Mouse (Mus musculus) testis, adult 2 months (tissue): ENCODE data around the gene Kcnk15. TPM values are rescaled to one million over a fixed set of nuclear protein-coding genes. Genes with fewer than 3 reads are reported as not detected.

ENCODE experiments used
- H3K27ac ChIP-seq: fragments of 200-500 bp; 2 replicates; pipeline ENCODE4 v1.5.1; 2012; ENCODE audit warnings: low read depth, low read length; ENCODE audit not compliant: control insufficient read depth, insufficient read depth
- H3K27me3 ChIP-seq: fragments of 200-500 bp; 2 replicates; pipeline ENCODE4 v1.6.1; 2012; ENCODE audit warnings: mild to moderate bottlenecking, low read length, moderate library complexity; ENCODE audit not compliant: control insufficient read depth, insufficient read depth
- H3K36me3 ChIP-seq: fragments of 200-500 bp; 2 replicates; pipeline ENCODE4 v1.6.1; 2012; ENCODE audit warnings: mild to moderate bottlenecking, low read length; ENCODE audit not compliant: control insufficient read depth, insufficient read depth
- H3K4me1 ChIP-seq: fragments of 200-500 bp; 2 replicates; pipeline ENCODE4 v1.6.1; 2012; ENCODE audit warnings: low read length; ENCODE audit not compliant: control insufficient read depth, insufficient read depth
- H3K4me3 ChIP-seq: fragments of 200-500 bp; 2 replicates; pipeline ENCODE4 v1.5.1; 2012; ENCODE audit warnings: low read depth, mild to moderate bottlenecking, low read length, moderate library complexity, mixed read lengths; ENCODE audit not compliant: control insufficient read depth
- CTCF ChIP-seq: fragments of 200-500 bp; IDR thresholded peaks from 2 replicates; pipeline ENCODE4 v1.5.1; 2012; ENCODE audit warnings: low read depth, mild to moderate bottlenecking, inconsistent platforms, low read length, moderate library complexity; ENCODE audit not compliant: control insufficient read depth, insufficient read depth, insufficient replicate concordance
- POLR2A ChIP-seq: fragments of 200-500 bp; IDR thresholded peaks from 2 replicates; pipeline ENCODE4 v1.6.1; 2012; ENCODE audit warnings: low read depth, mild to moderate bottlenecking, inconsistent platforms, low read length, moderate library complexity; ENCODE audit not compliant: control insufficient read depth
- polyA plus RNA-seq: library from polyadenylated mRNA; depleted of rRNA; stranded (reverse); fragments of >200 nt; gene quantifications from 2 replicates; pipeline ENCODE4 v1.2.3, GENCODE M21; 2012

Kcnk15 gene
- polyA plus RNA-seq, 1 experiment, result not detected

- Histone ChIP-seq H3K27ac (0 out of 2 replicates have a peak overlapping the region, but pooled peaks have one; percentile 33), H3K27me3 (no peaks in the 10 kb centered on the region), H3K4me3 (no peak overlapping the region), H3K4me1 (no peaks in the 10 kb centered on the region; the same call in 1 of the 2 replicates), H3K36me3 (no peaks in the 10 kb centered on the region)
- TF ChIP-seq POLR2A (no peak), CTCF (peak; percentile 93)
These were observed 30.2 kb upstream of the Kcnk15 start for GRCm38 (mm10) chr2:163823248-163823647.

DNA sequence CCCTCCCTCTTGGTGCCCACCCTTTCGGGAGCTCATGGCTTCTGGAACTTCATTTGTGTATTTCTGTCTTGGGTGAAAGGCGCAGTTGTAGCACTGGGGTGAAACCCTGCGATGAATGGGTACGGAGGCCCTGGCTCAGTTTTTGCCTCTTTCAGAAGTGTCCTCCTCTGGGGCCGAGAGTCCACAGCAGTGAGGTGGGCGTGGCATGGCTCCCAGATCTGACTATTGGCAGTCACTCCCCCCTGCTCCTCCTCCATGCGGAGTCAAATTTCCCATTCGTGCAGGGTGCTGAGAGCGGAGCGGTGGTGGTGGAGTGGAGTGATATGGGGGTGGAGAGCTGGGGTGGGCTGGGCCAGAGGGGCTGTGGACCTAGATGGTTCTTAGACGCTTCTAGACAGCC is 29.7 kb upstream of the Kcnk15 start:
- Histone ChIP-seq H3K4me3 (no peak overlapping the region), H3K4me1 (no peaks in the 10 kb centered on the region; the same call in 1 of the 2 replicates), H3K27ac (0 out of 2 replicates have a peak overlapping the region, but pooled peaks have one; percentile 33), H3K27me3 (no peaks in the 10 kb centered on the region), H3K36me3 (no peaks in the 10 kb centered on the region)
- TF ChIP-seq POLR2A, result no peak

GRCm38 (mm10) chr2:163825861-163826260 is 27.6 kb upstream of the Kcnk15 start:
- no peak overlapping the region for H3K4me3 ChIP-seq
- H3K27ac ChIP-seq, result no peak overlapping the region
- TF ChIP-seq POLR2A (no peak), CTCF (no peak)
- H3K36me3 ChIP-seq, result no peaks in the 10 kb centered on the region
- no peaks in the 10 kb centered on the region for H3K27me3 ChIP-seq
- no peaks in the 10 kb centered on the region; the same call in 1 of the 2 replicates for H3K4me1 ChIP-seq

- Histone ChIP-seq H3K27me3 (no peaks in the 10 kb centered on the region), H3K4me3 (no peak overlapping the region), H3K27ac (no peak overlapping the region), H3K4me1 (no peaks in the 10 kb centered on the region; the same call in 1 of the 2 replicates), H3K36me3 (no peaks in the 10 kb centered on the region)
- no peak for TF ChIP-seq CTCF
These were observed 27.0 kb upstream of the Kcnk15 start for GRCm38 (mm10) chr2:163826494-163826893.

DNA sequence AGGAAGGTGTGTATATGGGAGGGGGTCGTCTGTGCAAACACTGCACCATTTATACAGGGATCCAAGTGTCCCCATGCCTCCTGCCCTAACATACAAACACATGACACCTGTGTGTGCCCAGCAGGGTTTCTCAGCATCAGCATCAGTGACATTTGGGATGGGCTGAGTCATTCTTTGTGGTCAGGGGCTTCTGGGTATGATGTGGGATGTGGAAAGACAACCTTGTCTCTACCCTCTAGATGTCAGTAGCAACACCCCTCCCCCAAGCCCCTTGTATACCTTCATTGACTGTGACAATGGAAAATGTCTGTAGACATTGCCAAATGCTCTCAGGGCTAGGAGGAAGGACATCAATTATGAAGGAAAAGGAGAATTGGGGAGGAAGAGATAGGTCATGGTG is 22.3 kb upstream of the Kcnk15 start:
- Histone ChIP-seq H3K27ac (no peak overlapping the region), H3K36me3 (no peaks in the 10 kb centered on the region)

GRCm38 (mm10) chr2:163838043-163838442 is 15.4 kb upstream of the Kcnk15 start:
- TF ChIP-seq CTCF (peak; percentile 100), POLR2A (no peak)
- Histone ChIP-seq H3K4me3 (no peak overlapping the region), H3K27me3 (no peaks in the 10 kb centered on the region), H3K27ac (no peak overlapping the region), H3K36me3 (no peaks in the 10 kb centered on the region), H3K4me1 (no peaks in the 10 kb centered on the region; the same call in 1 of the 2 replicates)

More for the DNA sequence above, 22.3 kb upstream of the Kcnk15 start:
- H3K4me1 ChIP-seq, result peaks cover 2% of the 10 kb centered on the region
- TF ChIP-seq POLR2A (no peak), CTCF (no peak)
- H3K4me3 ChIP-seq, result no peak overlapping the region
- no peaks in the 10 kb centered on the region for H3K27me3 ChIP-seq

DNA sequence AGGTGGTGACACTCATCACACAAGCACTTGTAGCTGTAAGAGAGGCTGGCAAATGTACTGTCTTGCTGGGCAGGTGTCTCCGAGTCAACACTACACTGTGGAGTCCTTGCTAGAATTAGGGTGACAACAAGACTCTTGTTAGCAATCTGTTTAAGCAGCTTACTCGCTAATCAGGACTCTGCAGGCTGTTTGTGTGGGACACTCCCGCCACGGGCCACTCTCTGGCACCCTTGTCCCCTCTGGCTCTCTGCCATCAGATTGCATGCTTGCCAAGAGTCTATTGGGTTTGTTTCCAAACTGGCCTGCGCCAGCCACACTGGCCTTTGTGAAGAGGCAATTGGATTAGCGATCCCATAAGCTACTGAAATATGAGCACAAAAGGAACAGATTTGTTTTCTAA is 13.9 kb upstream of the Kcnk15 start:
- Histone ChIP-seq H3K36me3 (no peaks in the 10 kb centered on the region), H3K27me3 (no peaks in the 10 kb centered on the region), H3K27ac (no peak overlapping the region), H3K4me1 (no peaks in the 10 kb centered on the region; the same call in 1 of the 2 replicates), H3K4me3 (no peak overlapping the region)
- no peak for TF ChIP-seq CTCF
- TF ChIP-seq POLR2A, result no peak

DNA sequence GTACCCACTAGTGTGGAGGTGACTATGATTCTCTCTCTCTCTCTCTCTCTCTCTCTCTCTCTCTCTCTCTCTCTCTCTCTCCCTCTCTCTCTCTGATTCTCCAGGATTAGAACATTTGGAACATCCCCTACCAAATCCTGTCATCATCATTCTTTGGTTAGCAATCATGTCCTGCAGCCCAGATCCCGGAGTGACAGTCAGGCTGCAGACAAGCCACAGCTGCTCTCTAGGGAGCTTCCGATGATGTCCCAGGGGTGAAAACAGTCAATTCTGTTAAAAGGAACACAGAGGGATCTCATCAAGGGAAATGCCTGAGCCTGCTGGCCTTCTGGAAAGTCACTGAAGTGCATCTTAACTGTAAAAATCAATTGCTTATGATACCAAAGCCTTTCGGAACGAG is 11.4 kb upstream of the Kcnk15 start:
- no peak overlapping the region for H3K4me3 ChIP-seq
- H3K36me3 ChIP-seq, result no peaks in the 10 kb centered on the region
- H3K4me1 ChIP-seq, result no peaks in the 10 kb centered on the region; the same call in 1 of the 2 replicates
- no peaks in the 10 kb centered on the region for H3K27me3 ChIP-seq
- no peak overlapping the region for H3K27ac ChIP-seq
- TF ChIP-seq POLR2A, result no peak
- no peak for TF ChIP-seq CTCF
